Mouse (Mus musculus) erythroblast, embryonic 14.5 days (primary cell): ENCODE data around the gene Ly6g6d. TPM values are rescaled to one million over a fixed set of nuclear protein-coding genes. Genes with fewer than 3 reads are reported as not detected.
A peak's percentile ranks its signal among the peaks of the same experiment; 100 is the strongest.

Source experiments
- H3K27me3 ChIP-seq: 2 replicates; pipeline ENCODE4 v1.6.1; 2012; ENCODE audit warnings: inconsistent platforms; ENCODE audit not compliant: control insufficient read depth
- H3K36me3 ChIP-seq: 2 replicates; pipeline ENCODE4 v1.6.1; 2012; ENCODE audit warnings: mild to moderate bottlenecking, inconsistent platforms; ENCODE audit not compliant: control insufficient read depth
- H3K4me1 ChIP-seq: 2 replicates; pipeline ENCODE4 v1.6.1; 2012; ENCODE audit warnings: inconsistent platforms; ENCODE audit not compliant: control insufficient read depth
- H3K4me3 ChIP-seq: replicated peaks from 2 replicates; pipeline ENCODE3; 2012; ENCODE audit warnings: moderate library complexity, mild to moderate bottlenecking, inconsistent platforms
- H3K9me3 ChIP-seq: 2 replicates; pipeline ENCODE4 v1.6.1; 2012; ENCODE audit warnings: low read length, inconsistent platforms, mixed read lengths; ENCODE audit not compliant: control insufficient read depth
- GATA1 ChIP-seq: IDR thresholded peaks from 2 replicates; pipeline ENCODE4 v1.6.1; 2012; ENCODE audit warnings: low read length, inconsistent platforms, mixed read lengths
- TAL1 ChIP-seq: IDR thresholded peaks from 3 replicates; pipeline ENCODE4 v1.6.1; 2012; ENCODE audit warnings: low read length, inconsistent platforms, mixed read lengths
- polyA plus RNA-seq: library from polyadenylated mRNA; stranded (reverse); fragments of >175 nt; gene quantifications from 2 replicates; pipeline ENCODE4 v1.2.3, GENCODE M21; 2012

The Ly6g6d gene
- polyA plus RNA-seq, 1 experiment, result not detected

DNA sequence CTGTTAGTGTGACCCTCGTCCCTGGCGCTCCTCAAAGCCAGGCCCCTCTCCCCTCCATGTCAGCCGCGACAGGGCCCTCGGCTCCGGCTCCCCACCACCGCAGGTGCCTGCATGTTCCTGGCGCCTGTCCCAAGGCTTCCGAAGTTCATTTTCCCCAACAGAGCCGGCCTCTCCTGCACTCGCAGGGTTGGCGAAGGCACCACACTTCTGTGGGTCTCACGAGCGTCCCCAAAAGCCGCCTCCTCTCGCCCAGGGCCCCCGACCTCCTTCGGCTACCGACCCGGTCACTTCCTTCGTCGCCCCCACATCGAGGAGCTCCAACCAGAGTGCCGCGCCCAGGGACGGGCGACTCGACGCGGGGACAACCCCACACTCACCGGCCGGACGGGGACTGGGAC, 42.9 kb upstream of the Ly6g6d start:
- Histone ChIP-seq H3K9me3 (no peaks in the 10 kb centered on the region), H3K27me3 (no peaks in the 10 kb centered on the region), H3K4me3 (peak overlapping the region; percentile 74), H3K36me3 (peaks cover 68% of the 10 kb centered on the region), H3K4me1 (peaks cover 52% of the 10 kb centered on the region)
- TF ChIP-seq GATA1, result no peak
- no peak for TF ChIP-seq TAL1

DNA sequence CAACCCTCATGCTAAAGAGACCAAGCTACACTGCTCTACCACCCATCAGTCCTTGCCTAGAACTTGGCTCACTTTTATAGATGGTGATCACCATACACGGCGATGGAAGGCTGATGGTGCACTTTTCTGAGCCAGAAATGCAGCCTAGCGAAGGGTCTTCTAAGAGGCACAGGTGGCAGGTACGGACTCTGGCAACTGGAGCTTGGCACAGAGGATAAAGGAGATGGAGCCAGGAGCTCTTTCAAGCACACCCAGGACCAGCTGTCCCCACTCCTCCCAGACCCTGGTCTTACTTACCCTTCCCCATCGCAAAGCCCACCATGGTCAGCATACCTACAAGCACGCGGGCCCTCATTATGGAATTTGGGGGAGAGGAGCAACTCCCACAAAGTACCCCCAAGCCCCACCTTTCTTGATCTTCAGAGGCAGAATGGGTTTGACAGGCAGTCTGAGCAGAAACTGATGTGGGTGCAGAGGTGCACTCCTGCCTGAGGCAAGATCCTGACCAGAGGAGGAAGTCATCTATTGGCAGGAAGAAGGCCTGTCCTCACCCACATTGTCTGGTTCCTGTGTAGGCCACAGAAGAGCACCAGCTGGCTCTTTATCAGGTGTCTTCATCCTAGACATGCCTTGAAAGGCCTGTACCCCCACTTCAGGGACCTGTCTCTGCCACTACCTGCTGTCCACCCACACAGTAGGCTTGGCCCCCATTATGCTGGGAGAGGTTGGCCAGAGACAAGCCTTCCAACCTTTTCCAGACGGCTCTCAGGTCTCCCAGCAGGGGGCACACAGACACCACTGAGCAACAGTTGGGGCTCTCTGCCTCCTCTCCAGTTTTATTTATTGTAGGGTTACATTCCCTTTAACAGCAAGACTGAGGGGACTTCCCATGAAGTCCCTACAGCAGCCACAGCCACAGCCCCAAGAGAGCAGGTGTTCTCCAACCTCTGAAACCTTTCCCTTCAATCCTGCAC, 37.5 kb upstream of the Ly6g6d start, which contains the start of gene Ly6g5b:
Gene Ly6g5b, minus strand, starts transcription at position 383 of the 974 bp plus-strand sequence.
- H3K36me3 ChIP-seq, result peaks cover 58% of the 10 kb centered on the region

DNA sequence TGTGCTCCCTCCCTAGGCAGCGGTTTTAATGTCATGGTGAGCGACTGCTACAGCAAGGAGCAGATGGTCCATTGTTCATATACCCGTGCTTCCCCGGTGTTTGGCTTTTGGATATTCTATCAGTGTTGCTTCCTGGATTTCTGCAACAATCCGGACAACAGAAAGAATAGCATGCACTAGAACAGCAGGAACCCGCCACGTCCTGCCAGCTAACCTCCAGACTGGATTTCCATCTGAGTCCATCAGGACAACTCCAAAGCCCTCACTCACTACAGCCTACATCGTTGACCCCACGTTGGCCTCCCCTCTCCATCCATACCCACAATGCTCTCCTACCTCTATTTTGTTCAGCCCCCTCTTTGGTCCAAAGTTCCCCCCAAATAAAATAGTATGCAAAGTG, 33.9 kb upstream of the Ly6g6d start:
- H3K4me1 ChIP-seq, result no peaks in the 10 kb centered on the region; the same call in 1 of the 2 replicates
- peaks cover 2% of the 10 kb centered on the region; the same call in 1 of the 2 replicates for H3K27me3 ChIP-seq
- H3K4me3 ChIP-seq, result no peak overlapping the region
- H3K9me3 ChIP-seq, result no peaks in the 10 kb centered on the region
- TF ChIP-seq TAL1, result no peak
- TF ChIP-seq GATA1, result no peak
- peaks cover 29% of the 10 kb centered on the region for H3K36me3 ChIP-seq

More for the DNA sequence above, 37.5 kb upstream of the Ly6g6d start, which contains the start of gene Ly6g5b:
- Histone ChIP-seq H3K4me3 (no peak within 1 kb of the TSS), H3K4me1 (peaks cover 12% of the 10 kb centered on the region), H3K27me3 (peaks cover 2% of the 10 kb centered on the region; the same call in 1 of the 2 replicates), H3K9me3 (no peaks in the 10 kb centered on the region)
- TF ChIP-seq TAL1, result no peak
- TF ChIP-seq GATA1, result no peak

DNA sequence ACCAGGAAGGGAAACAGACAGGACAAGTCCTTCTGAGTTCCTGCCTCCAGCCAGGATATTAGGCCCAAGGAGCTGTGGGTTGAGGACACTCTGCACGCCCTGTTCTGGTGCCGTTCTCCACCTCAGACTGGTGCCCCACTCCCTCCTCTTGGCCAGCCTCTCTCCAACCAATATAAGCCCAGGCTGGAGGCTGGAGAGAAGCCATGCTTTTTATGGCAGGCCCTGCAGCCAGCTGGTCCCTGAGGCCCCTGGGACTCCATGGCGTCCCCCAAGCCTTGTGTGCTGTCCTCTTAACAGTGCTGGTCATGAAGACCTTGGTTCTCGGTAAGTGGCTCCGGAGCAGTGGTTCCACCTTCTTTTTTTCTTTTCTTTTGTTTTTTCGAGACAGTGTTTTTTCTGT, 30.2 kb upstream of the Ly6g6d start, which contains the start of gene Ly6g5c:
Gene Ly6g5c, plus strand, starts transcription at position 183 of the 400 bp plus-strand sequence.
- Histone ChIP-seq H3K36me3 (peaks cover 18% of the 10 kb centered on the region), H3K9me3 (no peaks in the 10 kb centered on the region), H3K4me1 (peaks cover 33% of the 10 kb centered on the region), H3K4me3 (no peak within 1 kb of the TSS), H3K27me3 (peaks cover 2% of the 10 kb centered on the region; the same call in 1 of the 2 replicates)
- TF ChIP-seq TAL1 (no peak), GATA1 (no peak)

DNA sequence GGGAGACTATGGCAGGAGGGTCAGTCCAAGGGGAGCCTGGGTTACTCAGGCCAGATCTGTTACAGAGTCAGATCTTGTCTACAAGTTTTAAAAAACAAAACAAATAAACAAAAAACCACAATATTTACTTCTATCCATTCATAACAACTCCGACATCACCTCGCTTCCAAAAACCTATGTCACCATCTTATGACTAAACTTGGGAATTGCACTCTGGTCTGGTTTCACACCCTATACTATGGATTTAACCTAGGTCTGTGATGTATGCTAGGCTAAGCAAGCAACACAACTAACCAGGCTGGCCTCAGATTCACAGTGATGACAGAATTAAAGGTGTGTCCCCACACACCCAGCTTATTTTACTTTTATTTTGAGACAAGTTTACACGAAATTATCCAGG, 28.7 kb upstream of the Ly6g6d start:
- no peak for TF ChIP-seq GATA1
- no peak for TF ChIP-seq TAL1
- Histone ChIP-seq H3K4me3 (no peak overlapping the region), H3K9me3 (no peaks in the 10 kb centered on the region), H3K27me3 (peaks cover 2% of the 10 kb centered on the region; the same call in 1 of the 2 replicates), H3K4me1 (peaks cover 48% of the 10 kb centered on the region), H3K36me3 (peaks cover 34% of the 10 kb centered on the region)

DNA sequence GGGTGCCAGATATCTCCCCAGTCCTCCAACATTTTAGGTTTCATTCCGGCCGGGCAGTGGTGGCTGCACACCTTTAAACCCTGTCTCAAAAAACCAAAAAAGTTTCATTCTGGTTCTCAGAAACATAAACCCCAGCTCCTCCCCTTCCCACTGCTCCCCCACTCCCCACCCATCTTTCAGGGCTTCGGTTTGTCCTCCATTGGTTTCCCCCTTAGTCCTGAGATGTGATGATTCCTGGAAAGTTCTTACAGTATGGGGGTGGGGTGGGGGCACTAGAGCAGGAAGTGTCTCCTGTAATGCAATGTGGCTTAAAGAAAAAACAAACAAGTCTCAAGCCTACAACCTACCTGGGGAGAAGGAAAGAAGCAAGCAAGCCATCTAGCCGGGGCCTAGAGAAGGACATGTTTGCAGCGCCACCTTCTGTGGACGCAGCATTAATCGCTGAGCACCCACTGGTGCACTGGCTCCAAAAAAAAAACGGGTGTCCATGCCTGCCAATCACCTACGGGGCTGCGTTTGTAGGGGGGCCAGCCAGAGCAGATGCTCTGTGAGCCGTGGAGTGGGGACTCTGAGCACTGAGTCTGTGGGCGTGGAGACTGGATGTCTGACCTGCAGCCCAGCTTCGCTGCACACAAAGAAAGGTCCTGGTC, 28.0 kb upstream of the Ly6g6d start:
- peaks cover 2% of the 10 kb centered on the region; the same call in 1 of the 2 replicates for H3K27me3 ChIP-seq
- TF ChIP-seq GATA1 (no peak), TAL1 (no peak)
- no peaks in the 10 kb centered on the region for H3K9me3 ChIP-seq
- H3K36me3 ChIP-seq, result peaks cover 41% of the 10 kb centered on the region
- H3K4me1 ChIP-seq, result peaks cover 50% of the 10 kb centered on the region
- H3K4me3 ChIP-seq, result no peak overlapping the region

DNA sequence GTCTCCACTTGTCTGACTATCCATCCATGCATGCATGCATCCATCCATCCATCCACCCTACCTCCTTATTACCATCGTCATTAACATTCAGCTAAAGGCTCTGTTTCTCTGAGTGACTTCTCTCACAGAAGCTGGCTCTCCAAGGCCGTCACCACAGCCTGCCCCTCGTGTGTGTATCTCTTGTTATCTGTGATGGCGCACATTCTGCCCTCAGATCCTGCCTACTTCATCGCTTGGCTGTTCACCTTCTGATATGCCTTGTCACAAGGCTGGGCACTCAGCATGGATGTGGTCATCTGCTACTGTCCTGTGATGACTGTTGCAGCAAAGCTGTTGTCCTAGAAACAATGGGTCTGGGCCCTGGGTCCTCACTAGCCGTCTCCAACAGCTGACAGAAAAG, 26.9 kb upstream of the Ly6g6d start:
- peaks cover 58% of the 10 kb centered on the region for H3K4me1 ChIP-seq

DNA sequence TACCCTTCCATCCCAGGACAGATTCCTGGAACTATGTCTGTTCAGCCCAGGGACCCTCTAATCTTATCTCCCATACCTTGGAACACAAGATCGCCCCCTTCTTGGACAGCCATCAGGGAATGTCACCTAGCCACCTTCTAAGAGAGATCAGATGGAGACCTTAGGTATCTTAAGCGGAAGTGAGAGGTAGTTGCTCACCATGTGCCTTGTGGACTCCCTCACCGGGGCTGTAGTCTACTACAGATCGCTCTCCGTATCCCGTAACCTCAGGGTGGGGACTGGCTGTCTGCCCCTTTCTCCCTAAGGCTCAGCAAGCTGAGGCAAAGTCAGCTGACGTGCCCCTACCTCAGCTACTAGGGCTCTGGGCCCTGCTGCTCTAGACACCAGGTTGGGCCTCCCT, 26.2 kb upstream of the Ly6g6d start:
- no peaks in the 10 kb centered on the region for H3K9me3 ChIP-seq
- H3K27me3 ChIP-seq, result no peaks in the 10 kb centered on the region
- peaks cover 59% of the 10 kb centered on the region for H3K36me3 ChIP-seq
- TF ChIP-seq GATA1 (no peak), TAL1 (no peak)
- peak overlapping the region; percentile 23 for H3K4me3 ChIP-seq
- peaks cover 58% of the 10 kb centered on the region for H3K4me1 ChIP-seq

More for the DNA sequence above, 26.9 kb upstream of the Ly6g6d start:
- no peaks in the 10 kb centered on the region for H3K9me3 ChIP-seq
- H3K36me3 ChIP-seq, result peaks cover 52% of the 10 kb centered on the region
- H3K4me3 ChIP-seq, result peak overlapping the region; percentile 5
- H3K27me3 ChIP-seq, result no peaks in the 10 kb centered on the region
- peak; percentile 73 for TF ChIP-seq GATA1
- TF ChIP-seq TAL1, result peak; percentile 83
